Mouse (Mus musculus) hindbrain, embryonic 11.5 days (tissue): ENCODE measurements around the gene Cbx4. TPM values are rescaled to one million over a fixed set of nuclear protein-coding genes. Genes with fewer than 3 reads are reported as not detected.

Experiments used
- ATAC-seq: fragments of 200-750 bp; cut with Nextera tagmentation; 2 replicates; pipeline ENCODE4 v1.8.0; 2017; ENCODE audit warnings: mild to moderate bottlenecking, moderate TSS enrichment, moderate library complexity; ENCODE audit not compliant: low FRiP score
- DNase-seq: peaks from one replicate; pipeline ENCODE4 v3.0.0-alpha.2; 2015; ENCODE audit warnings: low spot score
- H3K27ac ChIP-seq: fragments of 300-500 bp; sonication (generic); 2 replicates; pipeline ENCODE4 v1.5.1; 2014; ENCODE audit warnings: mild to moderate bottlenecking, low read depth, low read length
- H3K27me3 ChIP-seq: fragments of 300-500 bp; sonication (generic); 2 replicates; pipeline ENCODE4 v1.6.1; 2014; ENCODE audit warnings: mild to moderate bottlenecking, low read length, moderate library complexity, mixed read lengths; ENCODE audit not compliant: control insufficient read depth, insufficient read depth
- H3K36me3 ChIP-seq: fragments of 300-500 bp; sonication (generic); 2 replicates; pipeline ENCODE4 v1.6.1; 2014; ENCODE audit warnings: mild to moderate bottlenecking, low read length, moderate library complexity, mixed read lengths; ENCODE audit not compliant: control insufficient read depth, insufficient read depth
- H3K4me1 ChIP-seq: fragments of 300-500 bp; sonication (generic); replicated peaks from 2 replicates; pipeline ENCODE4 v1.6.1; 2014; ENCODE audit warnings: low read length, mixed read lengths; ENCODE audit not compliant: control insufficient read depth, insufficient read depth
- H3K4me2 ChIP-seq: fragments of 300-500 bp; sonication (generic); replicated peaks from 2 replicates; pipeline ENCODE4 v1.6.1; 2014; ENCODE audit warnings: mild to moderate bottlenecking, low read depth, low read length
- H3K4me3 ChIP-seq: fragments of 300-500 bp; sonication (generic); 2 replicates; pipeline ENCODE4 v1.5.1; 2014; ENCODE audit warnings: low read depth, low read length
- H3K9ac ChIP-seq: fragments of 300-500 bp; sonication (generic); 2 replicates; pipeline ENCODE4 v1.6.1; 2014; ENCODE audit warnings: low read depth, low read length
- H3K9me3 ChIP-seq: fragments of 300-500 bp; sonication (generic); 2 replicates; pipeline ENCODE4 v1.6.1; 2016; ENCODE audit warnings: low read length; ENCODE audit not compliant: control insufficient read depth
- WGBS: fragments of 180-500 bp; shearing (Covaris S2); extraction: QIAGEN DNeasy Blood & Tissue Kit; methylation state at CpG from one replicate; pipeline ENCODE4 v1.1.7; 2014; 5-methylcytosine and 5-hydroxymethylcytosine counted together
- polyA plus RNA-seq: library from polyadenylated mRNA; unstranded; fragments of >200 nt; fragmentation: Nextera tagmentation; extraction: Ambion mirVana; gene quantifications from 2 replicates; pipeline ENCODE4 v1.2.1, GENCODE M21; 2014

Cbx4 gene
- polyA plus RNA-seq, 1 experiment from 2014 or later: 5.4 TPM

DNA sequence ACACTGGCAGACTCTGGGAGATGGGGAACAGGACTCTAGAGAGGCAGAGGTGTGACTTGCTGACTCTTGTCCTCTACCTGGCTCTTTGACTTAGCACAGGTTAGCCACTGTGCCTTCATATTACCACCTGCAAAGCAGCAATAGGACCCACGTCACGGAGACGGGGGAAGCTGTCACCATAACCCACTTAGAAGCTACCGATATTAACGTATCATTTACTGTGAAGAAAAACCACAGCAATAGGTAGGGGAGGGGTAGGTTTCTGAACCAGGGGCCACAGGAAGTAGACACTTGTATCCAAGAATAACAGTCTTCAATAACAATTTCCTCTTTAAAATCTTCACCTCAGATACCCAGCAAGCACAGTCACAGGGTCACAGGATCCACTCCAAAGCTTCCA, 10.2 kb downstream of the Cbx4 start:
- ATAC-seq: no peak
- no peaks in the 10 kb centered on the region for H3K36me3 ChIP-seq
- no peak for DNase-seq
- H3K27me3 ChIP-seq: peaks cover 14% of the 10 kb centered on the region
- H3K4me3 ChIP-seq: no peak overlapping the region
- H3K4me1 ChIP-seq: peaks cover 18% of the 10 kb centered on the region
- H3K9ac ChIP-seq: no peak overlapping the region
- H3K9me3 ChIP-seq: no peaks in the 10 kb centered on the region
- no peak overlapping the region for H3K4me2 ChIP-seq
- H3K27ac ChIP-seq: no peak overlapping the region
- WGBS: 92% methylated on average over 5 of the region's 5 CpGs

DNA sequence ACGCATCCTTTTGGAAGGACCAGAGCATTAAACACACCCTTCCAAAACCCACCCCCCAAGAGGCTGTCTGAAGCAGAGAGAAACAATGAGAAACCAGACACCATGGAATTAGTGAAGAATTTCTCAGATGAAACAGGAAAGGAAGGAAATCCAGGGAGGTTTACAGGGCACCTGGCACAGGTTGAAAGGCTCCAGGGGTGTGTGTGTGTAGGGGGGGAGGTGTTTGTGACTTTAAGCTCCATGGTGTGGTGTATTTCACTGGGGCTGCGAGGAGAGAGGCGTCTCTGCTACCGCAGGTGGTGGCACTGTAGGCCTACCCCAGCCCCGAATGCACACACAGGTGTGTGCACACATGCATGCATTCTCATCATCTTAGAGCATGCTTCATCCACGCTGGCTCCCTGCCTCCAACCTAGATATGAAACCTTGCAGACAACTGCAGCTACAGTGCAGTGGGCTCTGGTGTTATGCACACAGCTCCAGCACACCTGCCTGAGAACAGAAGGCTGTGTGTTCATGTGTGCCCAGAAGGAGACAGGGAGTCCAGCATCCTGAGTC, 12.1 kb downstream of the Cbx4 start:
- Histone ChIP-seq H3K9me3 (no peaks in the 10 kb centered on the region), H3K9ac (no peak overlapping the region)
- 72% methylated on average over 6 of the region's 6 CpGs for WGBS

DNA sequence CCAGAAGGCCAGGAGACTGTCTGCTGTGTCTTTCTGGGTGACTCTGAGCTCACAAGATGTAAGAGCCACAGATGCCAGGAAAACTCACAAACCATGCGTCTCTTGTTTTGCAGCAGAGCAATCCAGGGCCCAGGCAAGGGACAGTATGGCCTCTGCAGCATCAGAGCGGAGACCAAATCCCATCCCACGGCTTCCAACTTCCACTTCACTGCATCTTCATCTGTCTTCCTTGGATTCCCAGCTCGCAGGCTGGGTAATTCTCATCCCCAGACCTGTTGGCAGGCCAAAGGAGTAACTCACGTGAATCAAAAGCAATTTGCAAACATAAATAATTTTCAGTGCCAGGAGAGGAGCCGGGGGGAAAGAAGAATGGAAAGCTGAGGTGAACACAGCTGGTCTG, 13.0 kb downstream of the Cbx4 start:
- no peak overlapping the region for H3K4me2 ChIP-seq
- H3K9me3 ChIP-seq: no peaks in the 10 kb centered on the region
- ATAC-seq (no peak), DNase-seq (no peak)
- peaks cover under 1% of the 10 kb centered on the region; the same call in 1 of the 2 replicates for H3K4me1 ChIP-seq
- 70% methylated on average over 6 of the region's 6 CpGs for WGBS
- H3K27ac ChIP-seq: no peak overlapping the region
- no peak overlapping the region for H3K9ac ChIP-seq
- no peak overlapping the region for H3K4me3 ChIP-seq
- no peaks in the 10 kb centered on the region; the same call in 1 of the 2 replicates for H3K27me3 ChIP-seq
- no peaks in the 10 kb centered on the region for H3K36me3 ChIP-seq

More for the DNA sequence above, 12.1 kb downstream of the Cbx4 start:
- peaks cover 10% of the 10 kb centered on the region for H3K4me1 ChIP-seq
- DNase-seq (no peak), ATAC-seq (no peak)
- H3K4me3 ChIP-seq: no peak overlapping the region
- no peaks in the 10 kb centered on the region; the same call in none of the 2 replicates for H3K27me3 ChIP-seq
- no peak overlapping the region for H3K4me2 ChIP-seq
- H3K27ac ChIP-seq: no peak overlapping the region
- no peaks in the 10 kb centered on the region for H3K36me3 ChIP-seq

DNA sequence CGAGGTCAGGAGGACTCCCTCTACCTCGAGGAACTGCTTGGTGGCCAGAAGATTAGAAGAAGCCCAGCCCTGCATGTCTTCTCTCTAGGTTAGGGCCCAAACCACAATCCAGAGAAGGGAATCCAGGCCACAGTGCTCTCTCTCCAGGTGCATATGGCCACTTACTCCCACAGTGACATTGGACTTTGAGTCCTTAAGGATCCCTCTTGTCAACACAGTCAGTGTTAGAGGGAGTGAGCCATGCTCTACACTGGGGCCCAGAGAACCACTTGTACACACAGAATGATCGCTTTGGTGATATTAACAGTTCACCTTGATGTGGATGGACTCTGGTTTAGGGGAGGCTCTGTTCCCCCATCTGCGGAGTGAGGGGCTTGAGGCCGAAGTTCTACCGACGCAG, 13.8 kb downstream of the Cbx4 start:
- WGBS: 87% methylated on average over 7 of the region's 7 CpGs
- Histone ChIP-seq H3K27me3 (no peaks in the 10 kb centered on the region; the same call in 1 of the 2 replicates), H3K27ac (no peak overlapping the region), H3K4me1 (no peaks in the 10 kb centered on the region), H3K9me3 (no peaks in the 10 kb centered on the region), H3K4me3 (no peak overlapping the region), H3K36me3 (no peaks in the 10 kb centered on the region), H3K9ac (no peak overlapping the region), H3K4me2 (no peak overlapping the region)
- ATAC-seq: no peak
- DNase-seq: no peak

DNA sequence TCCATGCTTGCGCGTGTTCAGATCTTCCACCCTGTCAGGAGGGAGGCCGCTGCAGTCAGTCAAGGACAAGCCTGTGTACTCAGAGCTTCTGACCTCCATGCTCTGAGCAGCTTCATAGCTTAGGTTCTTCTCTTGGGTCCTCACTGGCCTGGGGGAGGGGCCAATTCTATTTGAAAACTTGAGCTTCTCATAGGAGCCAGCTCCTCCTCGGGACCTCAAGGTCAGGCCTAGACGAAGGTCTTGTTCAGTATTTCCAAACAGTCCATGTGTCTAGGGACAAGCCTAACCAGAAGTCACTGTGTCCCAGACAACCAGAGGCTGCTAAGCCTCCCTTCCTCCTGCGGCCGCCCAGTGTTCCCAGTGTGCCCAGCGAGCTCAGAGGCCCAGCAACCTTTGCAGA, 19.2 kb downstream of the Cbx4 start:
- no peak overlapping the region for H3K4me2 ChIP-seq
- ATAC-seq (no peak), DNase-seq (no peak)
- H3K9ac ChIP-seq: no peak overlapping the region
- H3K4me1 ChIP-seq: no peaks in the 10 kb centered on the region
- no peaks in the 10 kb centered on the region for H3K9me3 ChIP-seq
- no peak overlapping the region for H3K27ac ChIP-seq
- peaks cover 2% of the 10 kb centered on the region; the same call in 1 of the 2 replicates for H3K27me3 ChIP-seq
- no peaks in the 10 kb centered on the region for H3K36me3 ChIP-seq
- H3K4me3 ChIP-seq: no peak overlapping the region
- WGBS: 81% methylated on average over 7 of the region's 8 CpGs

DNA sequence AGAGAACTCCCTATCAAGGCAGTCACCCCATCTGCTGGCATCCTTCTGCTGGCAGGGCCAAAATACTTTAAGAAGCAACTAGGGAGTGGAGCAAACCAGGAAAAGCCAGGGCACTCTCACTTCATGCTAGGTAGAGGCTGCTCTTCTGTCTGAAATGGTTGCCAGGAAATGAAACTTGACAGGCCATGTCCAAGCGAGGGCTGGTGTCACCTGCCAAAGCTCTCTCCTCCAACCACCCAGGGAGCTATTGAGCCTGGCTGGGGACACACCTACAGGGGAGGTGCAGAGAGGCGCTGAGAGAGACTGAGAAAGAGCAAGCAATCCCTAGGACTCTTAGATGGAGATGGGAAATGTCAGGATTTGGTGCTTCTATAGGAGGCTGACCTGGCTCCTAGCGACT, 26.8 kb downstream of the Cbx4 start:
- Histone ChIP-seq H3K36me3 (no peaks in the 10 kb centered on the region), H3K4me1 (peaks cover 13% of the 10 kb centered on the region; the same call in 1 of the 2 replicates), H3K27me3 (peaks cover 57% of the 10 kb centered on the region), H3K9me3 (no peaks in the 10 kb centered on the region), H3K9ac (no peak overlapping the region), H3K4me3 (no peak overlapping the region), H3K27ac (no peak overlapping the region), H3K4me2 (no peak overlapping the region)
- DNase-seq: no peak
- no peak for ATAC-seq
- WGBS: 9% methylated on average over 3 of the region's 3 CpGs

DNA sequence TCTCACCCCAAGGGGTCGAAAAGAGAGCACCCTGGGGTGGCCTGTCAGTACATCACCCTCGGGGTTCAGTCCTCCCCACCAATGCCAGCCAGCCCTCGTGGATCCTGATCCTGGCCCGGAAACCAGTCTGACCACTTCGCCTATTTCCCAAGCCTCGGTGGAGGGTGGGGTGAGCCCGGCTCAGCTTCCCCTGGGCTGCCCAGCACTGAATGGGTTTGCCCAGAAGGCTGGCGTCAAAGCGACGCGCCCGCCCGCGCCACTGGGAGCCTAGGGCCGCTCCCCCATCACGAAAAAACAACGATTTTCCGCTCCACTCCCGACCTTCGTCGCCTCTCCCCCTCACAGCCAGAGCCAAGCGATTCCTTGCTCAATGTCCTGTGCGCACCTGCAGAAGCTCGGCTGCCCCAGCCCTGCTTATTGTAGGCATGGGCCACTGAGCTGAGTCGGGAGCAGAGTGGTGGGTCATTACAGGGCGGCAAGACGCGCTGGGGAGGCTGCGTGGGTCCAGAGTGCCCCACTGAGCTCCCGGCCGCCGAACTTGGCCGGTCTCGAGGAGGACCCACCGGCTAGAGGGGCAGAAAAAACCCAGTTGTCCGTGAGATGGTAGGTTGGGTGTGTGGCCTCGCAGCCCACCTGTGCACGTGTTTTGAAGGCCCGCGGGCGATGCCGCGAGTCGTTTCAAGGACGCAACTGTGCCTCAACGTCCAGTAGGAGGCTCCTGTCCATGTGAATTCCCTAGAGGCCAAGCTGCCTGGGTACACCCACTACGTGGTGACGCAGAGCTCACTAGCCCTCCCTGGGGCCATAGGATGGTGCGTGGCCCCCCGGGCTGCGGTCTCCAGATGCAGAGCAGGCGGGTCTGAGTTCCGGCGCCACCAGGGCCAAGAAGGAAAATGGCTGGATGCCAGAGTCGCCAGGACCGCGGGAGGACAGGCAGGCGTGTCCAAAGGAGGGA, 27.7 kb downstream of the Cbx4 start:
- DNase-seq (peak; percentile 51), ATAC-seq (no peak)
- H3K27ac ChIP-seq: no peak overlapping the region
- 2% methylated on average over 58 of the region's 58 CpGs for WGBS
- peaks cover 63% of the 10 kb centered on the region for H3K27me3 ChIP-seq
- peak overlapping the region; percentile 8; the same call in 1 of the 2 replicates for H3K4me2 ChIP-seq
- peak overlapping the region; percentile 3; the same call in 1 of the 2 replicates for H3K4me3 ChIP-seq
- peaks cover 18% of the 10 kb centered on the region; the same call in 1 of the 2 replicates for H3K4me1 ChIP-seq
- 0 out of 2 replicates have a peak overlapping the region, but pooled peaks have one; percentile 2 for H3K9ac ChIP-seq
- no peaks in the 10 kb centered on the region for H3K36me3 ChIP-seq
- no peaks in the 10 kb centered on the region for H3K9me3 ChIP-seq

DNA sequence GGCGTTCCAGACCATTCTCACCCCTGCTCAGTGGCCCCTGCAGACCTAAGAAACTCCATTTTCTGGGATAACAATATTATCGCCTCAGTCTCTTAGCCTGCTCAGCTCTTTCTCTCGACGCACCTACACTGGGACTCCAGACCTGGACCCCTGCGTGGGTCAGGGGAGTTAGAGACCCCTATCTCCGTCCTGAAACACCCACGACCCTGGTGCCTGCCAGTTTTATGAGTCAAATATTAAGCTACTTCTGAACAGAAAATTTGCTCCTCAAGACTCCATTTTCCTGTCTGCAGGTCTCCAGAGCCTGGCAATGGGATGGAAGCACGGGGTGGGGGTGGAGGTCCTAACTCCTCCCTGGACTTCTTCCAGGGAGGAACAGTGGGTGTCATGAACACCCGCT, 28.7 kb downstream of the Cbx4 start:
- peak overlapping the region; percentile 52 for H3K4me3 ChIP-seq
- peak overlapping the region; percentile 98 for H3K9ac ChIP-seq
- peak overlapping the region; percentile 98 for H3K4me2 ChIP-seq
- 1% methylated on average over 9 of the region's 9 CpGs for WGBS
- H3K27me3 ChIP-seq: peaks cover 69% of the 10 kb centered on the region
- no peaks in the 10 kb centered on the region for H3K36me3 ChIP-seq
- ATAC-seq: no peak
- H3K27ac ChIP-seq: no peak overlapping the region
- H3K4me1 ChIP-seq: peaks cover 18% of the 10 kb centered on the region; the same call in 1 of the 2 replicates
- DNase-seq: peak; percentile 59
- H3K9me3 ChIP-seq: no peaks in the 10 kb centered on the region
